9 mouse cellular contexts compared by ENCODE assay signal in the genomic region with DNA sequence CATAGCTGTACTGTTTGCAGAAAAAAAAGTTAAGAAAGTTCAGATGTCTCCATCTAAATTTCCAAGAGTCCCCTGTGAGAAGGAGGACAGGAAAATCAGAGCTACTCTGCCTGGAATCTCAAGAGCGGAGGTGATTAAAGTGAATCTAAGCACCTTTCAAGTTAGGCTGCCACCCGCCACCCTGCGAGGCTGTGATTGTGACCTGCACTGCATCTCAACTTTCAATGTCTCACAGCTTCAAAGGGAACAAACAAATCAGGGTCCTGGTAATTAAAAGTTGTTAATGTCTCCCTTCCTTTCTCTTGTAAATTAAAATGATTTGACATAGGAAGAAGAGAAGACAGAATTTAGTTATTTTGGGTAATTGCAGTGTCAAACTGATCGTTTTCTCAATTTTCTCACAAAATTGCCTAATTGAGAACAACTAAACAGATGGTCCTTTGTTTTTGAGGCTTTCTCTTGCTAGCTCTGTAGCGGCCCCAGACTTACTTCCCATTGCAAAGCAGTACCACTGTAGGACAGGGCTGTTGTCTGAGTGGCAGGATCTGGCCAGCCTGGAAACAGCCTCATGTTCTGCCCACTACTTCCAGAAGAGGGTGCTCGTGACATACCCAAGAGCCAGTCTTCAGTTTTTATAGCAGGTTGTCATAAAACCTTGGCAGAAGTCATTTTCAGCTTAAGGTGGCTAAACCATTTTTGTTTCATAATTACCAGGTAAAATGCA.
DNase-seq lines count a peak whose midpoint lies in the region; ATAC-seq and TF ChIP-seq lines count a peak whose summit lies in the region.
"Had no signal": no experiment of that assay in that cellular context is flagged by ENCODE, and none has a peak within 500 bp of the region (broad histone marks: within the 10 kb centered on the region; RNA-seq: fewer than 3 reads in every experiment).

No protein-coding gene starts in this region.

- H3K36me3 ChIP-seq in forebrain, embryonic 16.5 days (ENCODE audit: control insufficient read depth, insufficient read depth): no peaks in the 10 kb centered on the region
- H3K36me3 ChIP-seq in kidney, embryonic 15.5 days: no peaks in the 10 kb centered on the region
- H3K36me3 ChIP-seq in limb, embryonic 13.5 days: no peaks in the 10 kb centered on the region
- H3K36me3 ChIP-seq in neural tube, embryonic 13.5 days: no peaks in the 10 kb centered on the region

- H3K27ac ChIP-seq in forebrain, embryonic 16.5 days (ENCODE audit: low read length): no peak overlapping the region
- no peak overlapping the region for H3K27ac ChIP-seq in kidney, embryonic 15.5 days
- no peak overlapping the region for H3K27ac ChIP-seq in limb, embryonic 13.5 days
- no peak overlapping the region for H3K27ac ChIP-seq in neural tube, embryonic 13.5 days (replicated peaks)

- H3K4me3 ChIP-seq in lung, adult 2 months (replicated peaks; ENCODE audit: extremely low read depth, low read depth, low read length): no peak overlapping the region
- no peak overlapping the region for H3K4me3 ChIP-seq in forebrain, embryonic 16.5 days (replicated peaks; ENCODE audit: low read length)
- H3K4me3 ChIP-seq in kidney, embryonic 15.5 days (replicated peaks): no peak overlapping the region
- H3K4me3 ChIP-seq in limb, embryonic 13.5 days: no peak overlapping the region
- H3K4me3 ChIP-seq in neural tube, embryonic 13.5 days: no peak overlapping the region
- H3K4me3 ChIP-seq: erythroblast, embryonic 14.5 days had no signal

- no peaks in the 10 kb centered on the region for H3K4me1 ChIP-seq in lung, adult 2 months (ENCODE audit: control insufficient read depth, insufficient read depth, low read length)
- no peaks in the 10 kb centered on the region; the same call in 1 of the 2 replicates for H3K4me1 ChIP-seq in forebrain, embryonic 16.5 days (replicated peaks; ENCODE audit: control insufficient read depth, insufficient read depth, low read length)
- H3K4me1 ChIP-seq in kidney, embryonic 15.5 days: no peaks in the 10 kb centered on the region
- H3K4me1 ChIP-seq in limb, embryonic 13.5 days: no peaks in the 10 kb centered on the region
- no peaks in the 10 kb centered on the region for H3K4me1 ChIP-seq in neural tube, embryonic 13.5 days (replicated peaks)

- 41% methylated on average over 6 of the region's 6 CpGs for WGBS in lung, adult 2 months
- 12% methylated on average over 6 of the region's 6 CpGs for WGBS in forebrain, embryonic 16.5 days
- WGBS in kidney, embryonic 15.5 days: 26% methylated on average over 6 of the region's 6 CpGs
- WGBS in limb, embryonic 13.5 days: 14% methylated on average over 6 of the region's 6 CpGs
- whole genome bisulfite sequencing in neural tube, embryonic 13.5 days: 32% methylated on average over 6 of the region's 6 CpGs

- H3K9ac ChIP-seq in forebrain, embryonic 16.5 days (replicated peaks; ENCODE audit: low read depth, low read length): no peak overlapping the region
- no peak overlapping the region for H3K9ac ChIP-seq in kidney, embryonic 15.5 days
- no peak overlapping the region for H3K9ac ChIP-seq in limb, embryonic 13.5 days
- H3K9ac ChIP-seq in neural tube, embryonic 13.5 days: no peak overlapping the region

- H3K27me3 ChIP-seq in forebrain, embryonic 16.5 days (replicated peaks; ENCODE audit: control insufficient read depth, insufficient read depth, low read length): no peaks in the 10 kb centered on the region
- H3K27me3 ChIP-seq in kidney, embryonic 15.5 days: no peaks in the 10 kb centered on the region
- no peaks in the 10 kb centered on the region for H3K27me3 ChIP-seq in limb, embryonic 13.5 days
- no peaks in the 10 kb centered on the region for H3K27me3 ChIP-seq in neural tube, embryonic 13.5 days

- no peak overlapping the region for H3K4me2 ChIP-seq in forebrain, embryonic 16.5 days (ENCODE audit: low read length)
- H3K4me2 ChIP-seq in kidney, embryonic 15.5 days: no peak overlapping the region
- H3K4me2 ChIP-seq in limb, embryonic 13.5 days (replicated peaks): no peak overlapping the region
- no peak overlapping the region for H3K4me2 ChIP-seq in neural tube, embryonic 13.5 days

- no peak for TF ChIP-seq POLR2A in lung, adult 2 months (IDR thresholded peaks at IDR 0.05; ENCODE audit: borderline replicate concordance, extremely low read depth, low read depth, low read length)

- peak; percentile 99 for ATAC-seq in forebrain, embryonic 16.5 days
- ATAC-seq in kidney, embryonic 15.5 days (replicated peaks; ENCODE audit: low FRiP score): peak; percentile 88
- peak; percentile 84; the same call in 1 of the 2 replicates for ATAC-seq in limb, embryonic 13.5 days (ENCODE audit: low FRiP score, low read depth)
- ATAC-seq in neural tube, embryonic 13.5 days (ENCODE audit: low read depth): peak; percentile 92

- no peaks in the 10 kb centered on the region for H3K9me3 ChIP-seq in forebrain, embryonic 16.5 days (ENCODE audit: control insufficient read depth, low read length)
- no peaks in the 10 kb centered on the region for H3K9me3 ChIP-seq in kidney, embryonic 15.5 days (replicated peaks)
- H3K9me3 ChIP-seq in limb, embryonic 13.5 days: no peaks in the 10 kb centered on the region
- no peaks in the 10 kb centered on the region for H3K9me3 ChIP-seq in neural tube, embryonic 13.5 days

- DNase-seq in lung, adult 2 months: peak; percentile 10
- DNase-seq in lung, adult 18-20 months: no peak
- DNase-seq in c-Kit-positive CD71-negative TER-119-negative erythroid progenitor cells, embryonic 14.5 days (ENCODE audit: low read depth): peak; percentile 24
- DNase-seq in thymus, postnatal 25 days: peak; percentile 14

- peak; percentile 32; the same call in 1 of the 2 replicates for TF ChIP-seq CTCF in lung, adult 2 months (IDR thresholded peaks at IDR 0.05; ENCODE audit: insufficient read depth, low read length)

Comparison
In these comparisons a context has a peak if more than half of its experiments do, and no peak if none do; other contexts are left out.
1. DNase-seq: peak in lung, adult 2 months (single experiment), c-Kit-positive CD71-negative TER-119-negative erythroid progenitor cells, embryonic 14.5 days (single experiment) and thymus, postnatal 25 days (single experiment); none in lung, adult 18-20 months (0 of 2).
2. Peak in every context shown above with its lines, with median percentiles within 50 percentile points of each other: ATAC-seq.